Mouse (Mus musculus) forebrain, postnatal 0 days (tissue): ENCODE measurements around the gene Kctd17. TPM values are rescaled to one million over a fixed set of nuclear protein-coding genes. Genes with fewer than 3 reads are reported as not detected.

Experiments
- ATAC-seq: fragments of 200-750 bp; cut with Nextera tagmentation; 2 replicates; pipeline ENCODE4 v1.8.0; 2017; ENCODE audit warnings: mild to moderate bottlenecking, moderate library complexity
- DNase-seq: peaks from one replicate; pipeline ENCODE4 v3.0.0-alpha.2; 2015
- H3K27ac ChIP-seq: fragments of 300-500 bp; sonication (generic); 2 replicates; pipeline ENCODE4 v1.5.1; 2014; ENCODE audit warnings: low read depth, mild to moderate bottlenecking, antibody characterized with exemption, low read length, moderate library complexity, mixed read lengths
- H3K27me3 ChIP-seq: fragments of 300-500 bp; sonication (generic); 2 replicates; pipeline ENCODE4 v1.6.1; 2014; ENCODE audit warnings: mild to moderate bottlenecking, low read length, mixed read lengths; ENCODE audit not compliant: insufficient read depth
- H3K36me3 ChIP-seq: fragments of 300-500 bp; sonication (generic); 2 replicates; pipeline ENCODE4 v1.6.1; 2014; ENCODE audit warnings: mild to moderate bottlenecking, moderate library complexity; ENCODE audit not compliant: insufficient read depth
- H3K4me1 ChIP-seq: fragments of 300-500 bp; sonication (generic); 2 replicates; pipeline ENCODE4 v1.6.1; 2014; ENCODE audit warnings: antibody characterized with exemption; ENCODE audit not compliant: insufficient read depth
- H3K4me2 ChIP-seq: fragments of 300-500 bp; sonication (generic); 2 replicates; pipeline ENCODE4 v1.6.1; 2014; ENCODE audit warnings: low read depth, mild to moderate bottlenecking, moderate library complexity
- H3K4me3 ChIP-seq: fragments of 300-500 bp; sonication (generic); 2 replicates; pipeline ENCODE4 v1.5.1; 2014; ENCODE audit warnings: low read depth, low read length, mixed read lengths
- H3K9ac ChIP-seq: fragments of 300-500 bp; sonication (generic); 2 replicates; pipeline ENCODE4 v1.6.1; 2014; ENCODE audit warnings: mild to moderate bottlenecking
- H3K9me3 ChIP-seq: fragments of 300-500 bp; sonication (generic); 2 replicates; pipeline ENCODE4 v1.6.1; 2016; ENCODE audit warnings: low read length
- CTCF ChIP-seq: sonication (generic); IDR thresholded peaks from 2 replicates; pipeline ENCODE4 v1.5.1; 2016; ENCODE audit warnings: antibody characterized with exemption, control low read depth, low read depth
- WGBS: fragments of 180-500 bp; shearing (Covaris S2); extraction: QIAGEN DNeasy Blood & Tissue Kit; methylation state at CpG from one replicate; pipeline ENCODE4 v1.1.7; 2014; 5-methylcytosine and 5-hydroxymethylcytosine counted together
- polyA plus RNA-seq: library from polyadenylated mRNA; unstranded; fragments of >200 nt; fragmentation: Nextera tagmentation; extraction: Ambion mirVana; gene quantifications from 2 replicates; pipeline ENCODE4 v1.2.1, GENCODE M21; 2015
- total RNA-seq: library from RNA; depleted of rRNA; stranded (reverse); fragments of >200 nt; gene quantifications from 2 replicates; pipeline ENCODE4 v1.2.3, GENCODE M21; 2014

Gene Kctd17
- total and polyA plus RNA-seq, 2 experiments from 2014 or later = 148 to 152 TPM

DNA sequence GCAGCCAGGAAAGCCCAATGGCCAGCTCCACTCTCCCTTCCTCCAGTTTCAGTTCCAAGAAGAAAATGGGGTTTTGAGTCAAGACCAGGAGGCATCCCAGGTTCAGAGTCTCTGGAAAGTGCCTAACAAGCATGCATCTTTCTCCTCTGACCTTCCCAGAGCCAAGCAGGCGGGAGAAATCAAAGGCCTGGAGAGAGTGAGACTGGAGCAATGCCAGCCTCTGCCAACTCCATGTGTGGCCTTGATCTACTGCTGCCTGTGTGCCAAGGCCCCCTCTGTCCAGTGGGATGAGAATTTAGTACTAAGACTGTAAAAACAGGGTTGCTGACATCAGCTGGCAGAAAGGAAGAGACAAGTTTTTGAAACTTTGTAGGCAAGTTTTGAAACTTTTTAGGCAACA lies 24.5 kb upstream of the Kctd17 start:
- DNase-seq (peak; percentile 60), ATAC-seq (no peak)
- Histone ChIP-seq H3K4me1 (peaks cover 14% of the 10 kb centered on the region; the same call in 1 of the 2 replicates), H3K9ac (no peak overlapping the region), H3K4me2 (no peak overlapping the region), H3K27me3 (peaks cover 2% of the 10 kb centered on the region; the same call in 1 of the 2 replicates), H3K4me3 (no peak overlapping the region), H3K9me3 (no peaks in the 10 kb centered on the region), H3K27ac (peak overlapping the region; percentile 54), H3K36me3 (0 out of 2 replicates have a peak, but pooled peaks cover 4% of the 10 kb centered on the region)
- 35% methylated on average over 1 of the region's 1 CpGs for WGBS
- no peak for TF ChIP-seq CTCF

GRCm38 (mm10) chr15:78405098-78405497 lies 23.3 kb upstream of the Kctd17 start:
- peaks cover 6% of the 10 kb centered on the region; the same call in 1 of the 2 replicates for H3K27me3 ChIP-seq
- peaks cover 14% of the 10 kb centered on the region; the same call in 1 of the 2 replicates for H3K4me1 ChIP-seq
- peak overlapping the region; percentile 72 for H3K9ac ChIP-seq
- no peaks in the 10 kb centered on the region for H3K9me3 ChIP-seq
- H3K4me3 ChIP-seq = peak overlapping the region; percentile 68
- H3K27ac ChIP-seq = peak overlapping the region; percentile 94; the same call in 1 of the 2 replicates
- DNase-seq (no peak), ATAC-seq (no peak)
- WGBS = 51% methylated on average over 11 of the region's 11 CpGs
- H3K4me2 ChIP-seq = peak overlapping the region; percentile 86
- H3K36me3 ChIP-seq = no peaks in the 10 kb centered on the region
- no peak for TF ChIP-seq CTCF

DNA sequence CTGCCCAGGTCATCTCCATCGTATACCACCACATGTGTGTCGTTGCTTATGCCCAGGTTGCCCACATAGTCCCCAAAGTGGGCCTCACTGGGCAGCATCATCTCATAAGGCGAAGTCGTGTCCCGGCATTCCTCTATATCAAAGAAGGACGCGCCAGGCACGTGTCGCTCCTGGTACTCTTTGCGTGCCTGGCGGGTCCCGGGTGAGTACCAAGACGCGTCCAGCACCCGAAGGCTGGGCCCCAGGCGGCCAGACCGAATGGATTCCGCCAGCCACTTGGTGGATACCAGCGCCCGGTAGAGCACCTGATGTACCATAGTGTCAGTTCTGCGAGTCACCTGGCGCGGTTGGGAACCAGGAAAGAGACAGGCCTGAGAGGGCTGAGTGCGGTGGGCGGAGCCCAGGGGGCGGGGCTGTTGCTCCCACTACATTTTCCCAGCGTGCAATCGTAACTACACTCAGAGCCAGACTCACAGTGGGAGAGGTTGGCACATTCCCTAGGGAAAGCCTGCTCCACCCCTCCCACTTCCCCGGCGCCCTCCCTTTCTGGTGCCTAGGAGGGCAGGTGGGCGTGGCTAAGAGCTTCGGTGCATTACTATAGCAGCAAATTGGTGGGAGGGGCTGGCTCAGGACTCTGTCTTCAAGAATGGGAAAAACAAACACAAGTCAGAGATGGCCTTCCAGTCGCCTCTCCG lies 22.7 kb upstream of the Kctd17 start, which contains the start of gene Tst:
Gene Tst, minus strand, starts transcription at position 391 of the 695 bp plus-strand sequence.
- ATAC-seq (peak; percentile 78), DNase-seq (peak; percentile 92)
- Histone ChIP-seq H3K9me3 (no peaks in the 10 kb centered on the region), H3K4me3 (peak within 1 kb of the TSS; percentile 68), H3K27me3 (peaks cover 6% of the 10 kb centered on the region; the same call in 1 of the 2 replicates), H3K4me1 (peaks cover 14% of the 10 kb centered on the region; the same call in 1 of the 2 replicates), H3K4me2 (peak within 1 kb of the TSS; percentile 86), H3K9ac (peak within 1 kb of the TSS; percentile 72), H3K27ac (peak within 1 kb of the TSS; percentile 94), H3K36me3 (peaks cover 3% of the 10 kb centered on the region; the same call in 1 of the 2 replicates)
- WGBS = under 1% methylated on average over 34 of the region's 34 CpGs
- TF ChIP-seq CTCF = no peak

- ATAC-seq = peak; percentile 87
- peak within 1 kb of the TSS; percentile 72 for H3K9ac ChIP-seq
- H3K9me3 ChIP-seq = no peaks in the 10 kb centered on the region
- peak; percentile 94 for DNase-seq
- H3K4me1 ChIP-seq = peaks cover 14% of the 10 kb centered on the region; the same call in 1 of the 2 replicates
- WGBS = under 1% methylated on average over 40 of the region's 40 CpGs
- H3K4me2 ChIP-seq = peak within 1 kb of the TSS; percentile 86
- H3K4me3 ChIP-seq = peak within 1 kb of the TSS; percentile 68
- peaks cover 7% of the 10 kb centered on the region; the same call in 1 of the 2 replicates for H3K36me3 ChIP-seq
- H3K27me3 ChIP-seq = peaks cover 6% of the 10 kb centered on the region; the same call in 1 of the 2 replicates
- peak within 1 kb of the TSS; percentile 94 for H3K27ac ChIP-seq
- no peak for TF ChIP-seq CTCF
These were observed 21.9 kb upstream of the Kctd17 start, which contains the start of gene Mpst for GRCm38 (mm10) chr15:78406293-78406934. Gene Mpst (plus strand): TSS chr15:78406416.

GRCm38 (mm10) chr15:78409570-78410052 lies 18.8 kb upstream of the Kctd17 start:
- DNase-seq (no peak), ATAC-seq (no peak)
- Histone ChIP-seq H3K4me2 (peak overlapping the region; percentile 38), H3K27ac (no peak overlapping the region), H3K36me3 (peaks cover 13% of the 10 kb centered on the region; the same call in 1 of the 2 replicates), H3K4me3 (peak overlapping the region; percentile 22), H3K27me3 (peaks cover 6% of the 10 kb centered on the region; the same call in 1 of the 2 replicates), H3K9ac (no peak overlapping the region), H3K9me3 (no peaks in the 10 kb centered on the region), H3K4me1 (peaks cover 14% of the 10 kb centered on the region; the same call in 1 of the 2 replicates)
- no peak for TF ChIP-seq CTCF
- WGBS = 10% methylated on average over 12 of the region's 12 CpGs

DNA sequence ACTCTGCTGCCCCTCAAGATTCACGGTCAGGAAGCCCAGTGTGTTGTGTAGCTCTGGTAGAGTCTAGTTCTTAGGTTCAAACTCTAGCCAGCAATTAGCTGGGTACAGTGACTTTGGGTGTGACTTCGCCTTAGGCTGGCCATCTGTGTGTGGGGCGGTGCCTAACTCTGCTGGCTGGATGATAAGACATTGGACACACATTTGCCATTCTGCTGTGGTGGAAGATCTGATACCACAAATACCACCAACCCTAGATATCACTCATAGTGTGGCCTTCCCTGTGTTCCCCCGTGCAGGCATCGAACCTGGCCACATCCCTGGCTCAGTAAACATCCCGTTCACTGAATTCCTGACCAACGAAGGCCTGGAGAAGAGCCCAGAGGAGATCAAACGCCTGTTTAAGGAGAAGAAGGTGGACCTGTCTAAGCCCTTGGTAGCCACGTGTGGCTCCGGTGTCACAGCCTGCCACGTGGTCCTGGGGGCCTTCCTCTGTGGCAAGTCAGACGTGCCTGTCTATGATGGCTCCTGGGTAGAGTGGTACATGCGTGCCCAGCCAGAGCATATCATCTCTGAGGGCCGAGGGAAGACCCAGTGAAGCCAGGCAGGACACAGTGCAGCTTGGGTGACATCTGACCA lies 15.2 kb upstream of the Kctd17 start:
- Histone ChIP-seq H3K36me3 (peaks cover 13% of the 10 kb centered on the region; the same call in 1 of the 2 replicates), H3K9me3 (no peaks in the 10 kb centered on the region), H3K9ac (no peak overlapping the region), H3K27me3 (peaks cover 6% of the 10 kb centered on the region; the same call in 1 of the 2 replicates), H3K4me1 (no peaks in the 10 kb centered on the region), H3K27ac (no peak overlapping the region), H3K4me2 (no peak overlapping the region), H3K4me3 (no peak overlapping the region)
- no peak for ATAC-seq
- TF ChIP-seq CTCF = no peak
- DNase-seq = no peak
- 91% methylated on average over 14 of the region's 14 CpGs for WGBS
